Mouse (Mus musculus): ENCODE measurements around the gene Spc25.

Spc25 gene

DNA sequence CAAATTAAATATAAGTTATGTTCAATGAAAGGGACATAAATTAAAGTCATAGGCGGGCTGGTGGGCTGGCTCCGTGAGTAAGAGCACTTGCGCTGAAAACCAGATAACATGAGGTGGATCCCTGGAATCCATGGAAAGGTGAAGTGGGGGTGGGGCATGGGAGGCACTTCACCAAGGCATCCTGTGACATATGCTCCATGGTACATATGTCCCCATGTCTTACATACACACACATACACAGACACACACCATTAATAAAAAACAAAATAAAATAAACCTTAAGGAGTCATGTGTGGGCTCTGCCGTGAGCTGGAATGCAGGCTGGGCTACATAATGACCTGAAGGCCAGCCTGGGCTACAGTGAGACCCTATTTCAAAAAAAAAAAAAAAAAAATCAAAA, 26.3 kb downstream of the Spc25 start:
- no peak for DNase-seq

DNA sequence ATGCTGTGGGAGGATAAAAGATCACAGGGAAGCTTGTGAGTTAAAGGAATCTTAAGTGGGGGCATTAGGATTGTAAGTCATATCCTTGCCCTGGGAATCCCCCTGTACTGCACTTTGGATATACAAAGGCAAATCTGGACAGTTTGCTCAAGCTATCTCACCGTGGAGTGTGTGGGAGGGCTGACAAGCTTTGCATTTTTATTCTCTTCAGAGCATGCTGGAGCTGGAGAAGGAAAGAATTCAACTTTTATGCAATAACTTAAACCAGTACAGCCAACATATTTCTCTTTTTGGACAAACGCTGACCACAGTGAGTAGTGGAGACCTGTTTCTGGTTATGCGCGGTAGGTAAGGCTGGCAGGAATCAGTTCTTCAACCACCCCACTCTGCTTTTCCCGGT, 30.7 kb downstream of the Spc25 start:
- DNase-seq: no peak

DNA sequence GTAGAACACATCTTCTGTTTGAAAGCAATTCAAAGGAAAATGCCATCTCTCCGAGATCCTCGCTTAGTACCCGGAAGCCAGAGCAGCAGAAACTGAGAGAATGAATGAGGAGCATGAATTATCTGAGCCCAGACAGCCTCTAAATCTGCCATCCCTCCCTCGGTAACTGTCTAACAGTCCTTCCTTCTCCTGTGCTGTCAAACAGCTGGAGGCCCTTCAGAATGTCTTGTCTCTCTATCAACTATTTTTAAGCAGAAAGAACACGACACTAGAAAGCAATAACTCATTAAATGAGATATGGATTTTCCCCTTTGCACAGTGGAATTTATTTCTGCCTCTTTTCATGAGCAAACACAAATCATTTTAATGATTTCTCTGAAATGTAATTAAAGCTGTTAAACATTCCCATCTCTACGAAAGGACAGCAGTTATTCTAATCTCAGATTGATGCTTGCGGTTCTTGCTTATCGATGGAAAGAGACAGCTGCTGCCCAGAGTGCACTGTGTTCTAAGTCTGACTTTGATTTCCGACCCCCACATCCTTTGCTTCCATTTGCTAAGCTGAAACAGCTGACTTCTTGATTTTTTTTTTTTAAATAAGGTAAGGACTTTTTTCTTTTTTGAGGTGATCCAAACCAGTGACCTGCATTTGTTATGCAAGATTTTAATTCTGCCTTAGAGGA, 35.5 kb downstream of the Spc25 start:
- no peak for DNase-seq

DNA sequence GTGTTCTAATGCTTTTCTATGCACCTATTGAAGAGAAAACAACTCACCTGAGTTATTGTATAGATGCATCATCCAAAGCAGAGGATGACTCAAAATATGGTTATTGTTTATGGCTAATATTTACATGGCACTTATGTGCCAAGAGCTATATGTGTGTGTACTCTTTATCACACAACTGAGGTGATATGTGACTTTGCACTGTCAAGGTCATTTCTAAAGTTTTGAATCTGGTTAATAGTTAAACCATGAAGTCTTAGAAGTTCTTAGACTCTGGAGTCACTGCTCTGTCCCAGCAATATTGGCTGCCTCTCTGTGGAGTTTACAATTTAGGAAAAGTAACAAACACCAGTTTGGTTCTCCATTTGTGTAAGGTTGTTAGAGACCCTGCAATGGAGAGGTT, 47.1 kb downstream of the Spc25 start:
- DNase-seq: no peak

DNA sequence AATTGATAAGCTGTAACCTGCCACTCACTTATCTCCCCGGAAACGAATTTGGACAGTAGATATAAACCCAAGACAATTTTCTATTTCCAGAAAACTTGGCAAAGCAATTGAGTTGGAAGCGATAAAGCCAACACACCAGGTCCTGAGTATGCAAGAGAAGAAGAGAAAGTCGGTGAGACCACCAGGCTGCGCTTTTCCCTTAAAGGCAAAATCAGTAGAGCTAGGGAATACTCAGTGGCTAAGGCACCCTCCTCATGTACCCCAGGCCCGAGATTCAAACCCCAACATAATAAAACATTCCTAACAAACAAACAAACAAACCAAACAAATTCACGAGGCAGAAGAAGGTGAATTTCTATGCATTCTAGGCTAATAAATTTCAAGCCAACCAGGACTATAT, 49.7 kb downstream of the Spc25 start:
- no peak for DNase-seq

DNA sequence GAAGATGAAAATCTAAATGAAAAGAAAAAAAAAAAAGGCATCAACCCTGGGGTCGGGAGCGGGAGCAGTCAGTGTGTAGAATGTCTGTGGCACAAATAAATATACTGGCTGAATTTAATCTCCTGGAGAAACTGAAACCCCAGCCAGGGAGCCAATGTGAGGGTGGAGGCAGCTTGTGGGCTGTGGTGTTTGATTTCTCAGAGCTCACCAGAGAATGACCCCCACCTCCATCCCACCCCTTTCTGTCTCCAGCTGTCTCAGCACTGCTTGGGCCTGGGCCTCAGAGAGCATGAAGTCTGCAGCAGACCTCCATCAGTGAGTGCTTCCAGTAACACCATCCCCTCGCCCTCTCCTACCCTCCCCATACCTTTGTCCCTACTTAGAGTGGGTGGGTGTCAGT, 50.1 kb downstream of the Spc25 start:
- DNase-seq: no peak

DNA sequence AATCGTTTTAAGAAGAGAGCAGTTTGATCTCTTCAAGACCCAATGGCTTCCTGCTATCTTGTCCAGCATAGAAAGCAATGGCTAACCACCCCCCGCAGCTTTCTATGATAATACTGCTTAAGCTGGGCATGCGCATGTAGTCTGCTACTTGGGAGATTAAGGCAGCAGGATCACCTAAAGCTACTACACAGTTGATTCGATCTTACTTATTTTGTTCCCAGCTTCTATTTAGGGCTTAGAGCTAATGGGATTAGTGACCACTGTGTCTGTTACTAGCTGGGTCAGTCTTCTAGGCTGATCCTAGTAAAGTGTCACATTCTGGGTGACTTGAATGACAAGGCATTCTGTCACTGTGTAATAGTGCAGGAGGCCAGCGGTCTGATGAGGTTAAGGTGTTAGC, 55.2 kb downstream of the Spc25 start:
- DNase-seq: no peak

DNA sequence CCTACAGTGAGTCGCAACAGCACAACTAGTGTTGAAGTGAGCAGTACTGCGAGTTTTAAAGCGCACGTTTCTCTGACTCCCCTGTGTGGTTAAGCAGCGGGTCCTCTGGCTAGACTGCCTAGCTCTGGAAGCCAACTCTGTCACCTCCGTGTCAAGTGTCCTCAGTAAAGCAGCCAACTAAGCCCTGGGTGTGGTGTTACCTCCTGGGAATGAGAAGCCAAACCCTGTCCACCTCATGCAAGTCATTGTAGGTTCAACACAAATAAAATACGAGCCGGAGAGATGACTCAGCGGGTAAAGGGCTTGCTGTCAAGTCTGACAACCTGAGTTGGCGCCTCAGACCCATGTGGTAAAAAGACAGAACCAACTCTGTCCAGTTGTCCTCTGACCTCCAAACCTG, 56.8 kb downstream of the Spc25 start:
- no peak for DNase-seq

DNA sequence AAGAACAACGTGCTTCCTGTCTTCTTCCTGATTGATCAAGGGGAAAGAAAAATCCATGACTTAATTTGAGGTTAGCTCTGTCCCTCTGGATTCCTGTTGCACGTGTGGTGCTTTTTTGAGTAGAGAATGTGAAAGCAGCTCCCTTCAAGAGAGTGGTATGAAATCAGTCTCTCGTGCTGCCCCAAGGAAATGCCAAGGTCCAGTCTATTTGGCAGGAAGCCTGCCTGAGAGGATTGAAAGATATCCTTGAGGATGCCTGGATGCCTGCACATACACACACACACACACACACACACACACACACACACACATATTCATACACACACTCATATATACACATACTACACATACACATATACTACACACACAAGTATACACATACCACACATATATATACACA, 57.3 kb downstream of the Spc25 start:
- no peak for DNase-seq
